Mouse (Mus musculus): Measurements from ENCODE around the gene Hip1. TPM values are rescaled to one million over a fixed set of nuclear protein-coding genes. Genes with fewer than 3 reads are reported as not detected.
"Not testable (repeated sequence)": the region's sequence is repeated elsewhere in the genome, so short reads cannot be mapped to it uniquely, and the experiment has no call there.

The Hip1 gene
- polyA plus RNA-seq, 1 experiment from 2014 or later = 40.9 TPM

GRCm38 (mm10) chr5:135488222-135488880 lies 56.6 kb downstream of the Hip1 start:
- peak overlapping the region; percentile 74 for H3K9ac ChIP-seq (replicated peaks)
- whole genome bisulfite sequencing = under 1% methylated on average over 19 of the region's 19 CpGs
- no peaks in the 10 kb centered on the region for H3K36me3 ChIP-seq
- H3K4me2 ChIP-seq (replicated peaks) = peak overlapping the region; percentile 77
- H3K9me3 ChIP-seq = no peaks in the 10 kb centered on the region
- H3K27ac ChIP-seq = peak overlapping the region; percentile 95
- ATAC-seq = peak; percentile 70
- peak overlapping the region; percentile 67 for H3K4me3 ChIP-seq (replicated peaks)
- H3K4me1 ChIP-seq (replicated peaks) = peaks cover 37% of the 10 kb centered on the region
- no peaks in the 10 kb centered on the region for H3K27me3 ChIP-seq

DNA sequence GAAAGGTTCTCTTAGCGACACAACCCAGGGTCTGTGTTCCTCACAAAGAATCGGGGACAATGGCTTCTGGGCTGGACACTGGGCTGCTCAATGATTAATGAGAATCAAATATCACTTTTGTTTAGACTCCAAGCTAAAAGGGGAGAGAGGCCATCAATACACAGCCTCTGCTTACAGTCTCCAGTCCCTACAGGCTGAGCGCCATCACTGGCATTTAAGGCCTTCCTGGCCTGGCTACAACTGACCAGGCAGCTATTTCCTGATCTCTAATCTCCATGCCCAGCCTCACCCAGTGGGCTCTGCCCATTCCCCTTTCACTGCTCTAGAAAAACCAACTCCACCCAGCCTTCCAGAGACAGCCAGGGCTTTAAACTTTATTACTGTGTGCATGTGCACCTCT lies 59.6 kb downstream of the Hip1 start:
- Histone ChIP-seq H3K36me3 (peaks cover 11% of the 10 kb centered on the region), H3K27ac (no peak overlapping the region), H3K27me3 (no peaks in the 10 kb centered on the region), H3K4me2 (replicated peaks) (no peak overlapping the region), H3K4me3 (replicated peaks) (no peak overlapping the region), H3K9ac (replicated peaks) (no peak overlapping the region), H3K4me1 (replicated peaks) (peaks cover 37% of the 10 kb centered on the region), H3K9me3 (0 out of 2 replicates have a peak, but pooled peaks cover 2% of the 10 kb centered on the region)
- 94% methylated on average over 3 of the region's 3 CpGs for WGBS
- ATAC-seq = no peak

- Histone ChIP-seq H3K4me1 (replicated peaks) (peaks cover 30% of the 10 kb centered on the region), H3K36me3 (peaks cover 11% of the 10 kb centered on the region)
- WGBS = 93% methylated on average over 6 of the region's 6 CpGs
- not testable (repeated sequence) for H3K9ac ChIP-seq (replicated peaks); H3K4me2 ChIP-seq (replicated peaks); H3K4me3 ChIP-seq (replicated peaks); ATAC-seq; H3K27ac ChIP-seq; H3K27me3 ChIP-seq; H3K9me3 ChIP-seq
Measured at GRCm38 (mm10) chr5:135483865-135484264, 61.1 kb downstream of the Hip1 start.

DNA sequence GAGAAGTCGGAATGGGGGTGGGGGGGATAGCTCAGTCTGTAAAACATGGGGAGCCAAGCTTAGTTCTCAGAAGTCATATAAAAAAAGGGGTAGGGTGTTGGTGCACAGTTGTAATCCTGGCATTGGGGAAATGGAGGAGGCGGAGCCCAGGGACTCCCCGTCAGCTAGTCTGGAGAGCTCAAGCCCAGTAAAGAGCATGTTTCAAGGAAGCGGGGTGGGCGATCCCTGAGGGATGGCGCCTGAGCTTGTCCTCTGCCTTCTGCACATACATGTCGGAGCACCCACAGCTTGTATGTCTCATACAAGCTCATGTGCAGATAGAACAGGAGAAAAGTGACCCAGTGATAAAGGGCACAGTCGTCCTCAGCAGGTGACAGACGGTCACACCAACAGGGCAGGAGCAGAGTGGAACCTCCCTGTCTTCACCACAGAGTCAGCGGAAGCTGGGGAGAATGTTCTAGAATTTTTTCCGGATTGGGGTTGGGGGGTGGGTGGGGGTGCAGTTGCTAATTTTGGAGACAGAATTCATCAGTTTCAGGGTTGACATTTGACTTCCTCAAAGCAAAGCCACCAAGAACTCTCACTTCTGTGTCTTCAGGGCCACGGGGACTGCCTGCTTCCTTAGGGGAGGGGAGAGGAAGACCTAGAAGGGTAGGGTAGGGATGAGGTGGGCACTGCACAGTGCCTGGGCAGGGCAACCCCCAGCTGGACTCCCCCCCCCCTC lies 65.9 kb downstream of the Hip1 start:
- no peak overlapping the region for H3K4me3 ChIP-seq (replicated peaks)
- H3K36me3 ChIP-seq = peaks cover 24% of the 10 kb centered on the region
- no peaks in the 10 kb centered on the region for H3K27me3 ChIP-seq
- H3K9ac ChIP-seq (replicated peaks) = no peak overlapping the region
- H3K27ac ChIP-seq = no peak overlapping the region
- 92% methylated on average over 12 of the region's 12 CpGs for WGBS
- ATAC-seq = no peak
- H3K4me1 ChIP-seq (replicated peaks) = no peaks in the 10 kb centered on the region
- 0 out of 2 replicates have a peak, but pooled peaks cover 2% of the 10 kb centered on the region for H3K9me3 ChIP-seq
- no peak overlapping the region for H3K4me2 ChIP-seq (replicated peaks)

GRCm38 (mm10) chr5:135476199-135476598 lies 68.7 kb downstream of the Hip1 start:
- H3K4me2 ChIP-seq (replicated peaks) = no peak overlapping the region
- no peak for ATAC-seq
- H3K4me1 ChIP-seq (replicated peaks) = no peaks in the 10 kb centered on the region
- 92% methylated on average over 5 of the region's 5 CpGs for WGBS
- peaks cover 19% of the 10 kb centered on the region for H3K36me3 ChIP-seq
- H3K4me3 ChIP-seq (replicated peaks) = no peak overlapping the region
- H3K9ac ChIP-seq (replicated peaks) = no peak overlapping the region
- H3K27ac ChIP-seq = no peak overlapping the region
- 0 out of 2 replicates have a peak, but pooled peaks cover 2% of the 10 kb centered on the region for H3K9me3 ChIP-seq
- H3K27me3 ChIP-seq = no peaks in the 10 kb centered on the region

- H3K27ac ChIP-seq = no peak overlapping the region
- H3K9ac ChIP-seq (replicated peaks) = no peak overlapping the region
- WGBS = 94% methylated on average over 6 of the region's 6 CpGs
- no peak for ATAC-seq
- no peaks in the 10 kb centered on the region for H3K9me3 ChIP-seq
- H3K27me3 ChIP-seq = no peaks in the 10 kb centered on the region
- peaks cover 19% of the 10 kb centered on the region; the same call in 1 of the 2 replicates for H3K36me3 ChIP-seq
- no peak overlapping the region for H3K4me3 ChIP-seq (replicated peaks)
- no peak overlapping the region for H3K4me2 ChIP-seq (replicated peaks)
- H3K4me1 ChIP-seq (replicated peaks) = no peaks in the 10 kb centered on the region
Measured at GRCm38 (mm10) chr5:135472405-135472804, 72.5 kb downstream of the Hip1 start.

DNA sequence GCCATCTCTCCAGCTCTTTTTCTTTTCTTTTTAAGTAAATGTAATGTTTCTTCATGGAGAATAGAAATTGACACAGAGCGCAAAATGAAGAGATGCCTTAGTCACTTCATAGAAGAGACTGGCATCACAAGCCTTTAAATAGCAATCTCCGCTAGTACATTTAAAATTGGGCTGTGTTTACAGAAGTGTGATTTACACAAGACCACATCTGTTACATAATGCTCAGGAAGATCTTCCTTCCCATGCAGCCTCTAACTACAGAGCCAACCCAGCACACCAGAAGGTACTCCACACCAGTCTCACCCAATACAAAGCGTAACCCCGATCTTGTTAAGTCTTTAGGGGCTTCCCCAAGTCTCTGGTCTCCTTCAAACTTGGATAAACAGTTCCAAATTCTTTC lies 73.2 kb downstream of the Hip1 start:
- Histone ChIP-seq H3K9me3 (no peaks in the 10 kb centered on the region), H3K36me3 (peaks cover 21% of the 10 kb centered on the region; the same call in 1 of the 2 replicates), H3K27ac (no peak overlapping the region), H3K4me1 (replicated peaks) (no peaks in the 10 kb centered on the region), H3K27me3 (no peaks in the 10 kb centered on the region), H3K9ac (replicated peaks) (no peak overlapping the region), H3K4me2 (replicated peaks) (no peak overlapping the region), H3K4me3 (replicated peaks) (no peak overlapping the region)
- 98% methylated on average over 4 of the region's 4 CpGs for WGBS
- no peak for ATAC-seq

GRCm38 (mm10) chr5:135468280-135468679 lies 76.6 kb downstream of the Hip1 start:
- peaks cover 8% of the 10 kb centered on the region; the same call in 1 of the 2 replicates for H3K36me3 ChIP-seq
- H3K9ac ChIP-seq (replicated peaks) = no peak overlapping the region
- WGBS = 97% methylated on average over 6 of the region's 6 CpGs
- no peaks in the 10 kb centered on the region for H3K27me3 ChIP-seq
- no peak overlapping the region for H3K4me2 ChIP-seq (replicated peaks)
- H3K27ac ChIP-seq = no peak overlapping the region
- no peaks in the 10 kb centered on the region for H3K9me3 ChIP-seq
- peaks cover 12% of the 10 kb centered on the region for H3K4me1 ChIP-seq (replicated peaks)
- H3K4me3 ChIP-seq (replicated peaks) = no peak overlapping the region
- ATAC-seq = no peak

DNA sequence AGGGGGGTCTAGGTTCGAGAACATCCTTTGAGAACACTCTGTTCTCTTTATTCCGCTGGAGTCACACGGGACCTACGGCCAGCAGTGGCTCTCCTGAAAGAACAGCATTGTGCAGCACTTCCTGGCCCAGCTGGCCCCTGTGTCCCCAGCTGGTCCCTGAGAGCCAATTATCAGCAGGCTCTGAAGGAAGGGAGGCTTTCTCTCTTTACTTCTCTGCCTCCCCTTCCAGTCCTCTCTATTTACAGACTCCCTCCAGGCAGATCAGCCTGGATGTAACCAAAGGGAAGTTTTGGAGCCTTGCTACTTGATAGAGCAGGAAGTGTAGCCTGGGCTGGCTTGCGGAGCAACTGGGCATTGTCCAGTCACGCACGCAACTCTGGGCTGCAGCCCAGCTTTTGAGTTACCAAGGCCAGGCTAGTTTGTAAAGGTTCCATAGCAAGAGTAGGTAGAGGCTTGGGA lies 79.1 kb downstream of the Hip1 start:
- Histone ChIP-seq H3K4me3 (replicated peaks) (no peak overlapping the region), H3K27ac (peak overlapping the region; percentile 70; the same call in 1 of the 2 replicates), H3K9me3 (no peaks in the 10 kb centered on the region), H3K27me3 (no peaks in the 10 kb centered on the region), H3K4me2 (replicated peaks) (no peak overlapping the region), H3K36me3 (peaks cover 13% of the 10 kb centered on the region), H3K9ac (replicated peaks) (no peak overlapping the region), H3K4me1 (replicated peaks) (peaks cover 12% of the 10 kb centered on the region)
- 64% methylated on average over 7 of the region's 7 CpGs for WGBS
- ATAC-seq = no peak

- Histone ChIP-seq H3K4me3 (replicated peaks) (no peak overlapping the region), H3K4me2 (replicated peaks) (no peak overlapping the region), H3K4me1 (replicated peaks) (peaks cover 17% of the 10 kb centered on the region), H3K27ac (no peak overlapping the region), H3K36me3 (peaks cover 32% of the 10 kb centered on the region), H3K27me3 (no peaks in the 10 kb centered on the region), H3K9me3 (no peaks in the 10 kb centered on the region), H3K9ac (replicated peaks) (no peak overlapping the region)
- ATAC-seq = no peak
- WGBS = 92% methylated on average over 8 of the region's 8 CpGs
Measured at GRCm38 (mm10) chr5:135463380-135463779, 81.5 kb downstream of the Hip1 start.

DNA sequence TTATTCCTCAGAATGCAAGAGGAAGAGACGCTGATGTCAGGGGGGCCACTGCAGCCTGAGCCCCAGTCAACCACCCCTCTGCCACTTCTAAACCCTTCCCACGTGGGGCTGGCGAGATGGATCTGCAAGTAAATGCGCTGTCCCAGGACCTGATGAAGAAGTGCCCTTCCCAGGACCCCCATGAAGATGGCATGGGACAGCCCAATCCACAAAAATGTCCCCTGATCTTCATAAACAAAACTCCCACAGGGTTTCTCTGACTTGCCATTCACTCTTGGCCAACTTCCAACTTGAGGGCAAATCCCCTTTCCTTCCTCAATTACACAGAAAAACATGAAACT lies 84.1 kb downstream of the Hip1 start:
- Histone ChIP-seq H3K27me3 (no peaks in the 10 kb centered on the region), H3K4me1 (replicated peaks) (peaks cover 9% of the 10 kb centered on the region), H3K27ac (peak overlapping the region; percentile 51; the same call in 1 of the 2 replicates), H3K4me2 (replicated peaks) (no peak overlapping the region), H3K9ac (replicated peaks) (no peak overlapping the region), H3K9me3 (no peaks in the 10 kb centered on the region), H3K36me3 (peaks cover 47% of the 10 kb centered on the region), H3K4me3 (replicated peaks) (no peak overlapping the region)
- peak; percentile 20; the same call in 1 of the 2 replicates for ATAC-seq
- 74% methylated on average over 4 of the region's 4 CpGs for WGBS

GRCm38 (mm10) chr5:135460152-135460832 lies 84.6 kb downstream of the Hip1 start:
- H3K4me1 ChIP-seq (replicated peaks) = peaks cover 5% of the 10 kb centered on the region
- WGBS = 81% methylated on average over 12 of the region's 12 CpGs
- peak overlapping the region; percentile 51; the same call in 1 of the 2 replicates for H3K27ac ChIP-seq
- peaks cover 50% of the 10 kb centered on the region for H3K36me3 ChIP-seq
- no peaks in the 10 kb centered on the region for H3K9me3 ChIP-seq
- H3K9ac ChIP-seq (replicated peaks) = no peak overlapping the region
- H3K27me3 ChIP-seq = no peaks in the 10 kb centered on the region
- H3K4me2 ChIP-seq (replicated peaks) = no peak overlapping the region
- ATAC-seq = peak; percentile 63; the same call in 1 of the 2 replicates
- H3K4me3 ChIP-seq (replicated peaks) = no peak overlapping the region

All from midbrain, embryonic 13.5 days (tissue).